Mouse (Mus musculus) stomach, embryonic 15.5 days (tissue): ENCODE data around the gene Olfr462. TPM values are rescaled to one million over a fixed set of nuclear protein-coding genes. Genes with fewer than 3 reads are reported as not detected.
"Not testable (repeated sequence)": the region's sequence is repeated elsewhere in the genome, so short reads cannot be mapped to it uniquely, and the experiment has no call there.

Source experiments
- ATAC-seq: fragments of 200-750 bp; cut with Nextera tagmentation; 2 replicates; pipeline ENCODE4 v1.8.0; 2017; ENCODE audit warnings: low read depth, moderate number of reproducible peaks, moderate TSS enrichment; ENCODE audit not compliant: insufficient read depth, low FRiP score
- H3K27ac ChIP-seq: fragments of 300-500 bp; sonication (generic); 2 replicates; pipeline ENCODE4 v1.5.1; 2015; ENCODE audit warnings: mild to moderate bottlenecking, inconsistent platforms
- H3K27me3 ChIP-seq: fragments of 300-500 bp; sonication (generic); replicated peaks from 2 replicates; pipeline ENCODE4 v1.6.1; 2015; ENCODE audit warnings: inconsistent platforms
- H3K36me3 ChIP-seq: fragments of 300-500 bp; sonication (generic); 2 replicates; pipeline ENCODE4 v1.6.1; 2015; ENCODE audit warnings: inconsistent platforms
- H3K4me1 ChIP-seq: fragments of 300-500 bp; sonication (generic); 2 replicates; pipeline ENCODE4 v1.6.1; 2015; ENCODE audit warnings: inconsistent platforms
- H3K4me2 ChIP-seq: fragments of 300-500 bp; sonication (generic); 2 replicates; pipeline ENCODE4 v1.6.1; 2015; ENCODE audit warnings: mild to moderate bottlenecking, inconsistent platforms
- H3K4me3 ChIP-seq: fragments of 300-500 bp; sonication (generic); replicated peaks from 2 replicates; pipeline ENCODE4 v1.5.1; 2015; ENCODE audit warnings: inconsistent platforms
- H3K9ac ChIP-seq: fragments of 300-500 bp; sonication (generic); 2 replicates; pipeline ENCODE4 v1.6.1; 2015; ENCODE audit warnings: inconsistent platforms
- H3K9me3 ChIP-seq: fragments of 300-500 bp; sonication (generic); 2 replicates; pipeline ENCODE4 v1.6.1; 2016; ENCODE audit warnings: inconsistent platforms
- WGBS: fragments of 180-500 bp; shearing (Covaris S2); methylation state at CpG from one replicate; pipeline ENCODE4 v1.1.7; 2015; 5-methylcytosine and 5-hydroxymethylcytosine counted together
- polyA plus RNA-seq: library from polyadenylated mRNA; unstranded; fragments of >200 nt; fragmentation: Nextera tagmentation; extraction: Ambion mirVana; gene quantifications from 2 replicates; pipeline ENCODE4 v1.2.1, GENCODE M21; 2015

Olfr462 gene
- polyA plus RNA-seq, 1 experiment from 2014 or later: not detected

DNA sequence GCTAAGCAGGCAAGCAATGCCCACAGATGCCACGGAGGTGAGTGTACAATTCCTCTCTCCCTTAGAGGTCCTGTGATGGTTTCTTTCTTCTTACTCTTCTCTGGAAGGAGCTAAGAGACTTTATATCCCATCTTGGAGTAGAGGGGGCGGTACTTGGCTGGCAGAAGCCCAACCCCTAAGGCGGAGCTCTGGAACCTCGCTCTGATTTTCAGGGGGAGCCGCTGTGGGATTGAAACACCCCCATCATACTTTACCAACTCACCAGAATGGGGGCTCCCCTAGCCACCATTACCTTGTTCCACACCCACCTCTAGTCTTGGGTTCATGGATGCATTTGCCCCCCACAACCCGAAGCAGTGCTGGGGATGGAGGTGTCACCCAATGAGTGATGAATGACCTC, 16.6 kb downstream of the Olfr462 start, which contains the start of gene Epx:
Epx (minus strand) TSS at position 101 of the 400 bp plus-strand sequence.
- H3K4me1 ChIP-seq: no peaks in the 10 kb centered on the region

GRCm38 (mm10) chr11:87871766-87872165, 20.3 kb downstream of the Olfr462 start:
- 33% methylated on average over 8 of the region's 8 CpGs for WGBS
- Histone ChIP-seq H3K36me3 (no peaks in the 10 kb centered on the region), H3K27ac (no peak overlapping the region), H3K4me1 (no peaks in the 10 kb centered on the region), H3K4me2 (no peak overlapping the region), H3K9ac (no peak overlapping the region), H3K4me3 (no peak overlapping the region), H3K27me3 (no peaks in the 10 kb centered on the region), H3K9me3 (no peaks in the 10 kb centered on the region)
- ATAC-seq: no peak

More for the DNA sequence above, 16.6 kb downstream of the Olfr462 start, which contains the start of gene Epx:
- Histone ChIP-seq H3K4me2 (no peak within 1 kb of the TSS), H3K9me3 (no peaks in the 10 kb centered on the region), H3K4me3 (no peak within 1 kb of the TSS), H3K36me3 (no peaks in the 10 kb centered on the region), H3K9ac (no peak within 1 kb of the TSS), H3K27me3 (no peaks in the 10 kb centered on the region), H3K27ac (no peak within 1 kb of the TSS)
- no peak for ATAC-seq
- 80% methylated on average over 6 of the region's 6 CpGs for WGBS

DNA sequence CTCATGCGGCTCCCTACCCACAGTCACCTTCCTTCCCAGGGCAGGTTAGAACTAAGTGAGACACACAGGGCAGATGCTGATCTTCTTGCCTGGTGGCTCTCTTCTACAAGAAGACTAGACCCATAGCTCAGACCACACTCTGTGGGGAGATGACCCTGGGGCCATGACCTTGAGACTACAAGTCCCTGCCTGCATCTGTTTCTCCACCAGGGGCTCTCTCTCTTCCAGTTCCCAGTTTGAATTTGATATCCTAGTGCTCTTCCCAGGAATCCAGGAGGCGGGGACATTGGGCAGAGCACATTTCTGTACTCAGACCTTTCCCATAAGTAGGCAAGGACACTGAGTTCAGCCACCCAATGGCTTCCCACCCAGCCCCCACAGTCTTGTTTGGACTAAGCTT, 22.0 kb downstream of the Olfr462 start:
- no peak for ATAC-seq
- Histone ChIP-seq H3K27me3 (no peaks in the 10 kb centered on the region), H3K9me3 (no peaks in the 10 kb centered on the region), H3K36me3 (no peaks in the 10 kb centered on the region), H3K9ac (no peak overlapping the region), H3K27ac (no peak overlapping the region), H3K4me1 (no peaks in the 10 kb centered on the region), H3K4me3 (no peak overlapping the region), H3K4me2 (no peak overlapping the region)
- WGBS: 66% methylated on average over 2 of the region's 2 CpGs

DNA sequence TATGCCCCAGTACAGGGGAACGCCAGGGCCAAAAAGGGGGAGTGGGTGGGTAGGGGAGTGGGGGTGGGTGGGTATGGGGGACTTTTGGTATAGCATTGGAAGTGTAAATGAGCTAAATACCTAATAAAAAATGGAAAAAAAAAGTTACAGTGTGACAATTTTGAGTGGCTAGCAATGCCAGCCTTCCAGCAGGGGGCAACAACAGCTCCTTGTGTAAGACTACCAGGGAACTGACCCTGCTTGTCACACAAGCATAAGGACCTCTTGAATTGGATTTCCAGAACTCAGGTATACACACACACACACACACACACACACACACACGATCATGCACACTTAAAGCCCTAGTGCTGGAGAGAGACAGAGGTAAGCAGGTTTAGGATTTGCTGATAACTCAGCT, 25.2 kb downstream of the Olfr462 start:
- WGBS: 86% methylated on average over 1 of the region's 2 CpGs
- H3K9ac ChIP-seq, H3K4me3 ChIP-seq, H3K27me3 ChIP-seq, ATAC-seq, H3K4me2 ChIP-seq, H3K27ac ChIP-seq, H3K4me1 ChIP-seq, H3K9me3 ChIP-seq, H3K36me3 ChIP-seq: not testable (repeated sequence)

DNA sequence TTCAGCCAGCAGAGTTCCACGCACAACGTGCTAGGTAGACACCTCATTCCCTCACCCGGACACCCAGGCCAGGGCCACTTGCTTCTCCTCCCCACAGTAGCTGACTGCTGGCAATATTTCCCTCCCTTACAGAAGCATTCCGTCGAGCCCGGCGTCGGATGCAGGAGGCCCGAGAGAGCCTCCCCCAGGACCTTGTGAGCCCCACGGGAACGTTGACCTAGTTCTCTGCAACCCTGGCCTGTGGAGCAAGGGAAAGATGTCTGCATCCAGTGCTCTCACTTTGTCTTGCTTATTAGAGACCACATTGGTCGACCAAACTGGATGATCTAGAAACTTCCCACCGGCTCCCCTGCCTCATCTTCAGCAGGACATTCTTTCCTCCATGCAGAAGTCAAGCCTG, 29.3 kb downstream of the Olfr462 start:
- Histone ChIP-seq H3K9me3 (no peaks in the 10 kb centered on the region), H3K27ac (no peak overlapping the region), H3K4me2 (no peak overlapping the region), H3K36me3 (peaks cover 8% of the 10 kb centered on the region; the same call in 1 of the 2 replicates), H3K4me1 (no peaks in the 10 kb centered on the region), H3K4me3 (no peak overlapping the region), H3K27me3 (no peaks in the 10 kb centered on the region), H3K9ac (no peak overlapping the region)
- no peak for ATAC-seq
- 91% methylated on average over 13 of the region's 13 CpGs for WGBS

DNA sequence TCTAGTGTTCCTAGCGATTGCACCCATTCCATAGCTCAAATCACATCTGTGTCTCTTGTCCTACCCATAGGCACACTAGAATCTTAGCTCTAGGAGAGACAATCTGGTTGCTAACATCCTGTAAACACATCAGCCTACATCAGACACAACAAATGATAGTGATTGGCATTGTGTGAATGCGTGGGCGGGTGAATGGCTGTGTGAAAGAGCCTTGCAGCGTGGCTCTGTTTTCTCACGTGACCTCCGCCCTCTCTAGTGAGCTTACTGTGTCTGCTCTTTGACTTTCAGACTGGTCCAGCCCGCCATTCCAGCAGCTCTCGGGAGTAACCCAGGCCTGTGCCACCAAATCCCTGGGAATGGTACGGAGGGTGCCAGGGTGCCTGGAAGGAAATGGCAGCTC, 31.6 kb downstream of the Olfr462 start:
- H3K4me1 ChIP-seq: no peaks in the 10 kb centered on the region
- no peak for ATAC-seq
- no peaks in the 10 kb centered on the region for H3K27me3 ChIP-seq
- peaks cover 8% of the 10 kb centered on the region; the same call in 1 of the 2 replicates for H3K36me3 ChIP-seq
- 82% methylated on average over 9 of the region's 9 CpGs for WGBS
- no peak overlapping the region for H3K9ac ChIP-seq
- H3K4me2 ChIP-seq: no peak overlapping the region
- H3K27ac ChIP-seq: no peak overlapping the region
- no peak overlapping the region for H3K4me3 ChIP-seq
- no peaks in the 10 kb centered on the region for H3K9me3 ChIP-seq

DNA sequence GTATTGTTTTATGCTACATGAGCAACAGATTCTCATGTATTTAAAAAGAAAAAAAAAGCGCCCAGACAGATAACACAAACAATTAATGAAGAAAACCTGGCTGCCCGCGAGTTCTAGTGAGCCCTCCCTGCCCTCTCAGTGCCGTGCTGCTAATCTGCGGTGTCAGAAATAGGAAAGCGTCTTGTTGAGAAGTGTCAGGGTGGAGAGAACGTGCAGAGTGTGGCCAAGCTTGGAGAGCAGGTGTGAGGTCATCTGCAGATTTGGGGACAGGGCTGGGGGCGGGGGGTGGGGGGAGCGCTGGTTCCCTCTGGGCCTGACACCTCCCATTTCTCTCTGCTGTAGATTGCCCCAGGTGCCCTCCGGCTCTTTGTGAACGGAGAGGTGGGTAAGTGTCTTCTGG, 32.8 kb downstream of the Olfr462 start:
- 84% methylated on average over 11 of the region's 11 CpGs for WGBS
- no peak for ATAC-seq
- Histone ChIP-seq H3K4me1 (no peaks in the 10 kb centered on the region), H3K9me3 (no peaks in the 10 kb centered on the region), H3K27ac (no peak overlapping the region), H3K9ac (no peak overlapping the region), H3K36me3 (peaks cover 8% of the 10 kb centered on the region; the same call in 1 of the 2 replicates), H3K27me3 (no peaks in the 10 kb centered on the region), H3K4me3 (no peak overlapping the region), H3K4me2 (no peak overlapping the region)

DNA sequence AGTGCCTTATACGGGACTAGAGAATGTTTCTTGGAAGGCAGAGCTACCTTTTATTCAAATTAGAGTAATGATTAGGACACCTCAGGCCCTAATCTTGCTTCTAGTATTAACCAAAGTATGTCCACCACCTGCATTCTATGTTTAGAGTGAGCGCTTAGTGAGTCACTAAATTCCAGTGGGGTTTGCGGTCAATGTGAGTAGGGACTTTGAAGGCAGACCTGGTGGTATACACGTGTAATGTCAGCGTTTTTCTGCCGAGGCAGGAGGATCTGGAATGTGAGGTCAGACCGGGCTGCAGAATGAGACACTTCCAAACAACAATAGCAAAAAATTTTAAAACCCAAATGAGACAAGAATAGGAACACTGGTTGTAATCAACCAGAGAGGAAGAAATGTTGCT, 37.5 kb downstream of the Olfr462 start:
- no peaks in the 10 kb centered on the region for H3K27me3 ChIP-seq
- 84% methylated on average over 7 of the region's 7 CpGs for WGBS
- no peak overlapping the region for H3K27ac ChIP-seq
- ATAC-seq: no peak
- no peak overlapping the region for H3K4me2 ChIP-seq
- no peaks in the 10 kb centered on the region for H3K9me3 ChIP-seq
- no peak overlapping the region for H3K4me3 ChIP-seq
- H3K36me3 ChIP-seq: peaks cover 3% of the 10 kb centered on the region; the same call in 1 of the 2 replicates
- H3K9ac ChIP-seq: no peak overlapping the region
- peaks cover 8% of the 10 kb centered on the region for H3K4me1 ChIP-seq

GRCm38 (mm10) chr11:87853597-87853954, 38.5 kb downstream of the Olfr462 start:
- Histone ChIP-seq H3K27ac (peak overlapping the region; percentile 17; the same call in 1 of the 2 replicates), H3K4me3 (peak overlapping the region; percentile 63), H3K4me2 (peak overlapping the region; percentile 81), H3K27me3 (no peaks in the 10 kb centered on the region), H3K36me3 (peaks cover 2% of the 10 kb centered on the region; the same call in 1 of the 2 replicates), H3K9me3 (no peaks in the 10 kb centered on the region), H3K4me1 (peaks cover 8% of the 10 kb centered on the region), H3K9ac (no peak overlapping the region; the same call in 1 of the 2 replicates)
- ATAC-seq: no peak
- WGBS: 28% methylated on average over 8 of the region's 8 CpGs

DNA sequence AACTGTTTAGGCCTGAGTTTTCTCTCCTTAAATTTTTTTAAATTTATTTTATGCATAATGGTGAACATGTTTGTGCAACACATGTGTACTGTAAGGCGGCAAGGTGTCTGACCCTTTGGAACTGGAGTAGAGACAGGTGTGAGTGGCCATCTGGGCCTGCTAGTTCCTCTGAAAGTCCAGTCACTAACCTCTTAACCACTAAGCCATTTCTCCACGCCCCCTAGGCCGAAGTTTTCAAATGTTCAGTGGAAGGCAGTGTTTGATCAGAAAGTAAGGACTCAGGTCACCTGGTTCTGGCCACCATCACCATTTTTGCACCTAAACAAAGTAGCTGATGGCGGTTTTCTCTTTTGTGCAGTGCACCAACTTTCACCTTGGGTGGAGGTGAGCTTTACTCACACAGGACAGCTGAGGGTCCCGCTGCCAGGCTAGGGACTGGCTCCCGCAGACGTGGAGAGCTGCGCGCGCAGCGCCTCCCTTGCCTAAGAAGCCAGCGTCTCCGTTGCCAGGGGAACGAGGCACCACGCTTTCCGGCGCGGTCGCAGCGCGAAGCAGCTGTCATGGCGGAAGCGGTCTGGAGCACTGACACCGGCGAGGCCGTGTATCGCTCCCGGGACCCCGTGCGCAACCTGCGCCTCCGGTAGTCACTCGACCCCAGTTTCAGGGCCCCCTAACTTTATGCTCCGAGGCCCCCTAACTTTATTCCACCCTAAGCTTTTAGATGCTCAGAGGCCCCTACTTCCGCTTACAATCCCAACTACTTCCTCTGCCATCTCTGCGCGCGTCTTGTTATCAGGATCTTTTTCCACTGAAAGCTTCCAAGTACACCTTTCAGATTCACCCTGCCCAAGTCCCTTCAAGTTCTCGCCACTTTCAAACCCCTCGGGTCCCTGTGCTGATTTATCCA, 39.1 kb downstream of the Olfr462 start, which contains the start of gene Mks1:
Mks1 (plus strand) TSS at position 526 of the 907 bp plus-strand sequence.
- peak within 1 kb of the TSS; percentile 63 for H3K4me3 ChIP-seq
- WGBS: 3% methylated on average over 40 of the region's 40 CpGs
- no peaks in the 10 kb centered on the region for H3K9me3 ChIP-seq
- H3K27ac ChIP-seq: peak within 1 kb of the TSS; percentile 40; the same call in 1 of the 2 replicates
- H3K27me3 ChIP-seq: no peaks in the 10 kb centered on the region
- H3K36me3 ChIP-seq: no peaks in the 10 kb centered on the region; the same call in 1 of the 2 replicates
- peak within 1 kb of the TSS; percentile 9; the same call in 1 of the 2 replicates for H3K9ac ChIP-seq
- H3K4me1 ChIP-seq: peaks cover 8% of the 10 kb centered on the region
- peak within 1 kb of the TSS; percentile 81 for H3K4me2 ChIP-seq
- ATAC-seq: peak; percentile 90

- H3K36me3 ChIP-seq: no peaks in the 10 kb centered on the region
- no peak overlapping the region for H3K4me3 ChIP-seq
- peaks cover 3% of the 10 kb centered on the region; the same call in 1 of the 2 replicates for H3K4me1 ChIP-seq
- no peak overlapping the region for H3K9ac ChIP-seq
- no peaks in the 10 kb centered on the region for H3K9me3 ChIP-seq
- H3K27ac ChIP-seq: no peak overlapping the region
- ATAC-seq: no peak
- H3K27me3 ChIP-seq: no peaks in the 10 kb centered on the region
- no peak overlapping the region for H3K4me2 ChIP-seq
- WGBS: 62% methylated on average over 6 of the region's 6 CpGs
These were observed 44.2 kb downstream of the Olfr462 start for GRCm38 (mm10) chr11:87847884-87848283.

DNA sequence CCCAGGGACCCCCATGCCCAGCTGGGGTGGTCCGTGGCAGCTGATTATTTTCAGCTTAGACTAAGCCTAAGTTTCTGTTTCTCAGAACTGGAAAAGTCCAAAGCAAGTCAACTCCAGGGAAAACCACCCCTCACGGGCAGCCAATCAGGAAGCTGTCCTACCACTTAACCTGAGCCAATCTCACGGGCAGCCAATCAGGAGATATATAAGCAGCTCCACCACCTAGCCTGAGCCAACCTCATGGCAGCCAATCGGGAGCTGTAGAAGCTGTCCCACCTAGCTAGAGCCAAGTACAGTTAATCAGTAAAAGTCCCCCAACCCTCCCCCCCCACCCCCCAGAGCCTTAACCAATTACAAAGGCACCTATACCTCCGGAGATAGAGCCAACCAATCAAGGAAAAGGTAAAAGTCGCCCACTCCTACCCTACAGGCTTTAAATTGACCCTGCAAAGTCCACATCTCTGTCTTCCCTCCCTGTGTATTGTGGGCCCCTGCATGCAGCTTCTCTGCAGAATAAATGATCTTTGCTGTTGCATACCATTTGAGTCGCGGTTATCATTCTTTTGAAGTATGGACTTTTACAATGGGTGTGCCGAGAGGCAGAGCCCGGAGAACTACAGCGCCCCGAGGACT, 45.0 kb downstream of the Olfr462 start:
- Histone ChIP-seq H3K4me2 (no peak overlapping the region), H3K27ac (no peak overlapping the region), H3K36me3 (no peaks in the 10 kb centered on the region), H3K4me1 (no peaks in the 10 kb centered on the region), H3K9me3 (no peaks in the 10 kb centered on the region), H3K4me3 (no peak overlapping the region), H3K27me3 (no peaks in the 10 kb centered on the region), H3K9ac (no peak overlapping the region)
- no peak for ATAC-seq
- WGBS: 79% methylated on average over 12 of the region's 12 CpGs
